ENCODE assay signal across 18 mouse cellular contexts in genomic region chr3:95657108-95657507, GRCm38 (mm10). TPM values are rescaled to one million over a fixed set of nuclear protein-coding genes. Genes with fewer than 3 reads are reported as not detected.
A peak's percentile ranks its signal among the peaks of the same experiment; 100 is the strongest.
DNase-seq lines count a peak whose midpoint lies in the region; ATAC-seq and TF ChIP-seq lines count a peak whose summit lies in the region.
"Had no signal": no experiment of that assay in that cellular context is flagged by ENCODE, and none has a peak within 500 bp of the region (broad histone marks: within the 10 kb centered on the region; RNA-seq: fewer than 3 reads in every experiment).

No protein-coding gene starts in this region.

- ATAC-seq in liver, embryonic 11.5 days (replicated peaks; ENCODE audit: low FRiP score), result no peak
- ATAC-seq: intestine, embryonic 16.5 days; midbrain, embryonic 16.5 days had no signal

- H3K36me3 ChIP-seq in liver, embryonic 11.5 days (ENCODE audit: control insufficient read depth, insufficient read depth, low read length), result peaks cover 9% of the 10 kb centered on the region; the same call in 1 of the 2 replicates
- H3K36me3 ChIP-seq in ES-Bruce4 (ENCODE audit: control insufficient read depth, insufficient read depth, low read length, poor library complexity, severe bottlenecking) (peaks cover 29% of the 10 kb centered on the region), macrophage (ENCODE audit: inconsistent target) (no peaks in the 10 kb centered on the region)
- peaks cover 21% of the 10 kb centered on the region for H3K36me3 ChIP-seq in embryonic facial prominence, embryonic 10.5 days (replicated peaks)

- no peak for DNase-seq in liver, embryonic 11.5 days (ENCODE audit: low spot score)
- DNase-seq in liver, result no peak
- no peak for DNase-seq in embryonic facial prominence, embryonic 10.5 days (ENCODE audit: low spot score)
- DNase-seq in retina, embryonic 14.5 days (ENCODE audit: low spot score), result no peak
- no peak for DNase-seq in c-Kit-positive CD71-positive TER-119-positive erythroid progenitor cells, embryonic 14.5 days (ENCODE audit: low spot score)
- DNase-seq: adrenal gland, adult 2 months; cerebellum, adult 2 months; heart, postnatal 36 days; lung, adult 18-20 months; right cerebral cortex, postnatal 25 days had no signal

- peaks cover 84% of the 10 kb centered on the region for H3K79me2 ChIP-seq in macrophage (ENCODE audit: inconsistent target)

- H3K9ac ChIP-seq in liver, embryonic 11.5 days (ENCODE audit: low read depth, low read length), result peak overlapping the region; percentile 14; the same call in 1 of the 2 replicates
- peak overlapping the region; percentile 98 for H3K9ac ChIP-seq in ES-Bruce4 (ENCODE audit: low read depth, poor library complexity, severe bottlenecking)
- H3K9ac ChIP-seq: kidney, embryonic 15.5 days had no signal

- TF ChIP-seq POLR2A in ES-Bruce4 (IDR thresholded peaks at IDR 0.05; ENCODE audit: insufficient read depth, low read length), result no peak

- H3K4me3 ChIP-seq in liver, embryonic 11.5 days (ENCODE audit: low read depth, low read length), result no peak overlapping the region
- H3K4me3 ChIP-seq in ES-Bruce4 (ENCODE audit: low read depth, low read length), result no peak overlapping the region
- peak overlapping the region; percentile 81; the same call in 1 of the 2 replicates for H3K4me3 ChIP-seq in embryonic facial prominence, embryonic 10.5 days
- no peak overlapping the region for H3K4me3 ChIP-seq in macrophage (ENCODE audit: inconsistent target)

- no peak overlapping the region for H3K4me2 ChIP-seq in liver, embryonic 11.5 days

- WGBS in liver, embryonic 11.5 days, result 80% methylated on average over 3 of the region's 3 CpGs
- 89% methylated on average over 3 of the region's 3 CpGs for WGBS in embryonic facial prominence, embryonic 10.5 days
- WGBS in macrophage (ENCODE audit: missing documents), result 81% methylated on average over 3 of the region's 3 CpGs

- no peak overlapping the region for H3K27ac ChIP-seq in liver, embryonic 11.5 days (ENCODE audit: low read depth, low read length)
- H3K27ac ChIP-seq in ES-Bruce4 (ENCODE audit: insufficient read depth, low read length) (peak overlapping the region; percentile 94), macrophage (peak overlapping the region; percentile 97)
- no peak overlapping the region for H3K27ac ChIP-seq in embryonic facial prominence, embryonic 10.5 days (replicated peaks)

- no peaks in the 10 kb centered on the region for H3K27me3 ChIP-seq in liver, embryonic 11.5 days (replicated peaks; ENCODE audit: control insufficient read depth, insufficient read depth, low read length)
- H3K27me3 ChIP-seq in ES-Bruce4 (ENCODE audit: control insufficient read depth, insufficient read depth, low read length, poor library complexity, severe bottlenecking), result no peaks in the 10 kb centered on the region
- no peaks in the 10 kb centered on the region for H3K27me3 ChIP-seq in embryonic facial prominence, embryonic 10.5 days (replicated peaks; ENCODE audit: low read depth, poor library complexity, severe bottlenecking)
- H3K27me3 ChIP-seq: forebrain, embryonic 12.5 days; heart, embryonic 13.5 days; hindbrain, embryonic 15.5 days; kidney, embryonic 15.5 days had no signal

- TF ChIP-seq EP300 in ES-Bruce4 (IDR thresholded peaks at IDR 0.05; ENCODE audit: insufficient read depth, low read depth, low read length), result no peak

- no peak for TF ChIP-seq CTCF in ES-Bruce4 (IDR thresholded peaks at IDR 0.05; ENCODE audit: low read depth, low read length)

- H3K4me1 ChIP-seq in liver, embryonic 11.5 days (replicated peaks; ENCODE audit: control insufficient read depth, insufficient read depth, low read length), result peaks cover 35% of the 10 kb centered on the region
- peaks cover 2% of the 10 kb centered on the region for H3K4me1 ChIP-seq in ES-Bruce4 (ENCODE audit: control insufficient read depth, insufficient read depth, low read length)
- peaks cover 45% of the 10 kb centered on the region for H3K4me1 ChIP-seq in embryonic facial prominence, embryonic 10.5 days

- H3K9me3 ChIP-seq in liver, embryonic 11.5 days (ENCODE audit: control insufficient read depth, low read length), result no peaks in the 10 kb centered on the region
- H3K9me3 ChIP-seq in ES-Bruce4 (replicated peaks; ENCODE audit: control insufficient read depth, insufficient read depth, low read length, poor library complexity, severe bottlenecking), result no peaks in the 10 kb centered on the region
- H3K9me3 ChIP-seq in embryonic facial prominence, embryonic 10.5 days, result no peaks in the 10 kb centered on the region
- H3K9me3 ChIP-seq: forebrain, embryonic 12.5 days; heart, embryonic 13.5 days; hindbrain, embryonic 15.5 days; kidney, embryonic 15.5 days had no signal

RNA-seq across cellular contexts. Expression of gene Mcl1, which starts 1.5 kb away (rescaled TPM):
- polyA plus RNA-seq in liver, embryonic 11.5 days (2014; fragmentation: Nextera tagmentation; extraction: Ambion mirVana), result 52.2 and 57.7 TPM in 2 replicates
- 247 and 264 TPM in 2 replicates for polyA plus RNA-seq in ES-Bruce4 (2011; ENCODE audit: insufficient read depth, insufficient read length, low read depth, missing spikeins)
- 49.5 and 50.0 TPM in 2 replicates for polyA plus RNA-seq in embryonic facial prominence, embryonic 10.5 days (2016; fragmentation: Nextera tagmentation; extraction: Ambion mirVana)
- total RNA-seq in macrophage (2018; cell fraction: chromatin; rRNA removed), result 1,000 to 10,000 TPM in 10 of 26 experiments, 100 to 1,000 TPM in 16; 471 to 2,042 (median 842) TPM
- 1,000 to 10,000 TPM in 4 of 26 experiments, 100 to 1,000 TPM in 22; 492 to 1,133 (median 611) TPM for total RNA-seq in macrophage (2018; cell fraction: cytosol; rRNA removed)
- 1,000 to 10,000 TPM in 21 of 26 experiments, 100 to 1,000 TPM in 5; 701 to 2,394 (median 1,238) TPM for total RNA-seq in macrophage (2018; cell fraction: nucleus; rRNA removed)
- 251 to 507 TPM (median 488 TPM) in 3 replicates for polyA plus RNA-seq in macrophage (2018)

RNA-seq across cellular contexts. Expression of gene Adamtsl4, which starts 30.6 kb away (rescaled TPM):
- polyA plus RNA-seq in liver, embryonic 11.5 days (2014; fragmentation: Nextera tagmentation; extraction: Ambion mirVana), result 0.38 and 1.2 TPM in 2 replicates
- 6.9 and 10.1 TPM in 2 replicates for polyA plus RNA-seq in ES-Bruce4 (2011; ENCODE audit: insufficient read depth, insufficient read length, low read depth, missing spikeins)
- 1.00 and 1.6 TPM in 2 replicates for polyA plus RNA-seq in embryonic facial prominence, embryonic 10.5 days (2016; fragmentation: Nextera tagmentation; extraction: Ambion mirVana)
- total RNA-seq in macrophage (2018; cell fraction: chromatin; rRNA removed), result 1 to 10 TPM in 21 of 26 experiments, under 1 TPM in 5; 0.40 to 8.2 (median 3.2) TPM
- total RNA-seq in macrophage (2018; cell fraction: cytosol; rRNA removed), result 1 to 10 TPM in 13 of 26 experiments, under 1 TPM in 13; 0.22 to 4.1 (median 1.2) TPM
- total RNA-seq in macrophage (2018; cell fraction: nucleus; rRNA removed), result 1 to 10 TPM in 21 of 26 experiments, under 1 TPM in 5; 0.21 to 9.6 (median 2.3) TPM
- polyA plus RNA-seq in macrophage (2018), result 0.38 to 3.1 TPM (median 1.9 TPM) in 3 replicates

RNA-seq across cellular contexts. Expression of gene Ensa, which starts 32.3 kb away (rescaled TPM):
- 51.3 and 55.8 TPM in 2 replicates for polyA plus RNA-seq in liver, embryonic 11.5 days (2014; fragmentation: Nextera tagmentation; extraction: Ambion mirVana)
- polyA plus RNA-seq in ES-Bruce4 (2011; ENCODE audit: insufficient read depth, insufficient read length, low read depth, missing spikeins) (67.4 and 68.5 TPM in 2 replicates), macrophage (2018) (79.1 to 122 TPM (median 121 TPM) in 3 replicates)
- 79.1 and 79.7 TPM in 2 replicates for polyA plus RNA-seq in embryonic facial prominence, embryonic 10.5 days (2016; fragmentation: Nextera tagmentation; extraction: Ambion mirVana)
- total RNA-seq in macrophage (2018; cell fraction: chromatin; rRNA removed), result 100 to 1,000 TPM; 114 to 467 (median 312) TPM
- total RNA-seq in macrophage (2018; cell fraction: cytosol; rRNA removed), result 100 to 1,000 TPM in 22 of 26 experiments, 10 to 100 TPM in 4; 85.2 to 121 (median 110) TPM
- 100 to 1,000 TPM; 134 to 367 (median 267) TPM for total RNA-seq in macrophage (2018; cell fraction: nucleus; rRNA removed)

Comparison
In these comparisons a context has a peak if more than half of its experiments do, and no peak if none do; other contexts are left out.
1. H3K27ac ChIP-seq: peak in ES-Bruce4 (single experiment) and macrophage (single experiment); none in liver, embryonic 11.5 days (single experiment) and embryonic facial prominence, embryonic 10.5 days (single experiment).